ENCODE assay signal across 8 mouse cellular contexts in the genomic region with DNA sequence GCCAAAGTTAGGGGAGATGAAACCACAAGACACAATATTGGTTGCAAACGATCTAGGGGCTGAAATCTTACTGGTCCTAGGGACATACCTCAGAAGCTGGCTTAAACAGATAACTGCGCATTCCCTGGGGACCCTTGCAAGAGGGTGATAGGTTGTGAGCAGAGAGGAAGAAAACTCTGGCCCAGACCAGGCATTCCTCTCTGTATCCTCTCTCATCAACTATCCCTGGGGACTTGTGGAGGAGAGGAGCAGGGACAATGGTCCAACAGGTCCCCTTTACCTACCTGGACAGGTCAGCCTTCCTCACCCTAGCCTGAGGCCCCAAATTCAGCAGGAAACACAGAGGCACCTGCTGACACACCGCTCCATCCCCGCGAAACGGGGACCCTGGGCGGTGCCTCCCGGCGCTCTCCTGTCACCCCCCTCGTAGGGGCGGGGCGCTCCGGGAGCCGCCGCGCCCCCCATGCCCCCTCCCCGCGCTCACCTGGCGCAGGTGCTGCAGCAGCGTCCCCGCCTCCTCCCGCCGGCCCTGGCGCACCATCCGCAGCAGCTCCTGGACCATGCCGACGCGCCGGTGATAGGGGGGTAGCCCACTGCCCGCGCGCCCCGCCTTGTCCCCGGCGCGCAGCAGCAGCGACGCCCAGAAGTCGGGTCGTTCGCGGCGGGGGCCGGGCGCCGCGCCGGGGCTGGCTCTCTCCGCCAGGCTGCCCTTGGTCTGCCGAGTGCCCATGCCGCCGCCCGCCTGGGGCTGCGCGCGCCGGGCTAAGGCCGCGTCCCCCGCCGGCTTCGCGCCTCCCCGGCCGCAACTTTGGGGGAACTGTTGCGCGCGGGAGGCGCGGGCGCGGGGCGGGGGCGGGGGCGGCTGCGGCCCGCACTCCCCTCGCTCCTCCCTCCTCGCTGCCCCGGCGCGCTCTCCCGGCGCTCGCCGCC. TPM values are rescaled to one million over a fixed set of nuclear protein-coding genes. Genes with fewer than 3 reads are reported as not detected.
DNase-seq lines count a peak whose midpoint lies in the region; ATAC-seq and TF ChIP-seq lines count a peak whose summit lies in the region.

TSS of gene Lrrc75a (minus strand) at position 863 of the 930 bp plus-strand sequence.

- no peak for TF ChIP-seq CTCF in left cerebral cortex, adult 2 months (IDR thresholded peaks at IDR 0.05)

- peak within 1 kb of the TSS; percentile 73 for H3K9ac ChIP-seq in intestine, embryonic 15.5 days
- peak within 1 kb of the TSS; percentile 78 for H3K9ac ChIP-seq in liver, embryonic 11.5 days (ENCODE audit: low read depth, low read length)
- H3K9ac ChIP-seq in neural tube, embryonic 13.5 days: peak within 1 kb of the TSS; percentile 87

- H3K9me3 ChIP-seq in forebrain, embryonic 10.5 days: no peaks in the 10 kb centered on the region
- no peaks in the 10 kb centered on the region for H3K9me3 ChIP-seq in intestine, embryonic 15.5 days
- no peaks in the 10 kb centered on the region for H3K9me3 ChIP-seq in liver, embryonic 11.5 days (ENCODE audit: control insufficient read depth, low read length)
- no peaks in the 10 kb centered on the region for H3K9me3 ChIP-seq in neural tube, embryonic 13.5 days

- peak within 1 kb of the TSS; percentile 93 for H3K4me2 ChIP-seq in intestine, embryonic 15.5 days (replicated peaks)
- H3K4me2 ChIP-seq in liver, embryonic 11.5 days: peak within 1 kb of the TSS; percentile 100
- peak within 1 kb of the TSS; percentile 97 for H3K4me2 ChIP-seq in neural tube, embryonic 13.5 days

- intact Hi-C loops in left cerebral cortex, adult 2 months (cut with DNase I): loop anchor here (1.0 to 2.0 kb wide), 2 partner anchors 21 to 35 kb away; no protein-coding TSS in a partner anchor

- H3K4me3 ChIP-seq in left cerebral cortex, adult 2 months: peak within 1 kb of the TSS; percentile 75
- H3K4me3 ChIP-seq in forebrain, embryonic 10.5 days: peak within 1 kb of the TSS; percentile 86
- H3K4me3 ChIP-seq in intestine, embryonic 15.5 days (replicated peaks): peak within 1 kb of the TSS; percentile 78
- peak within 1 kb of the TSS; percentile 81 for H3K4me3 ChIP-seq in liver, embryonic 11.5 days (ENCODE audit: low read depth, low read length)
- peak within 1 kb of the TSS; percentile 73 for H3K4me3 ChIP-seq in neural tube, embryonic 13.5 days

- DNase-seq in left cerebral cortex, adult 2 months (ENCODE audit: extremely low spot score in 1 of 2, low spot score in 2 of 2): peak in 1 of 2 experiments; percentile 45
- no peak for DNase-seq in left cerebral cortex, adult 9 months (ENCODE audit: low spot score in 2 of 2)
- DNase-seq in adrenal gland, postnatal 25 days: peak; percentile 43
- peak; percentile 35 for DNase-seq in forebrain, embryonic 10.5 days (ENCODE audit: extremely low spot score, low spot score)
- peak; percentile 67 for DNase-seq in liver, embryonic 11.5 days (ENCODE audit: low spot score)
- no peak for DNase-seq in Muller cell, postnatal 12 days (ENCODE audit: inconsistent ontology term)

- peaks cover 45% of the 10 kb centered on the region for H3K36me3 ChIP-seq in forebrain, embryonic 10.5 days (replicated peaks)
- 0 out of 2 replicates have a peak, but pooled peaks cover 3% of the 10 kb centered on the region for H3K36me3 ChIP-seq in intestine, embryonic 15.5 days
- H3K36me3 ChIP-seq in liver, embryonic 11.5 days (ENCODE audit: control insufficient read depth, insufficient read depth, low read length): no peaks in the 10 kb centered on the region; the same call in 1 of the 2 replicates
- H3K36me3 ChIP-seq in neural tube, embryonic 13.5 days: no peaks in the 10 kb centered on the region

- peak; percentile 62 for ATAC-seq in intestine, embryonic 15.5 days
- ATAC-seq in liver, embryonic 11.5 days (replicated peaks; ENCODE audit: low FRiP score): peak; percentile 50
- ATAC-seq in neural tube, embryonic 13.5 days (ENCODE audit: low read depth): peak; percentile 62

- WGBS in forebrain, embryonic 10.5 days: 1% methylated on average over 80 of the region's 86 CpGs
- WGBS in intestine, embryonic 15.5 days: under 1% methylated on average over 70 of the region's 86 CpGs
- WGBS in liver, embryonic 11.5 days: under 1% methylated on average over 74 of the region's 86 CpGs
- under 1% methylated on average over 64 of the region's 86 CpGs for WGBS in neural tube, embryonic 13.5 days

- H3K27me3 ChIP-seq in forebrain, embryonic 10.5 days (ENCODE audit: poor library complexity, severe bottlenecking): no peaks in the 10 kb centered on the region
- no peaks in the 10 kb centered on the region for H3K27me3 ChIP-seq in intestine, embryonic 15.5 days (replicated peaks)
- no peaks in the 10 kb centered on the region for H3K27me3 ChIP-seq in liver, embryonic 11.5 days (replicated peaks; ENCODE audit: control insufficient read depth, insufficient read depth, low read length)
- no peaks in the 10 kb centered on the region for H3K27me3 ChIP-seq in neural tube, embryonic 13.5 days

- peak within 1 kb of the TSS; percentile 80 for H3K27ac ChIP-seq in left cerebral cortex, adult 2 months
- H3K27ac ChIP-seq in forebrain, embryonic 10.5 days: peak within 1 kb of the TSS; percentile 94
- H3K27ac ChIP-seq in intestine, embryonic 15.5 days: peak within 1 kb of the TSS; percentile 91
- peak within 1 kb of the TSS; percentile 76 for H3K27ac ChIP-seq in liver, embryonic 11.5 days (ENCODE audit: low read depth, low read length)
- H3K27ac ChIP-seq in neural tube, embryonic 13.5 days (replicated peaks): peak within 1 kb of the TSS; percentile 74

- H3K4me1 ChIP-seq in forebrain, embryonic 10.5 days: peaks cover 64% of the 10 kb centered on the region
- peaks cover 43% of the 10 kb centered on the region for H3K4me1 ChIP-seq in intestine, embryonic 15.5 days (replicated peaks)
- peaks cover 46% of the 10 kb centered on the region for H3K4me1 ChIP-seq in liver, embryonic 11.5 days (replicated peaks; ENCODE audit: control insufficient read depth, insufficient read depth, low read length)
- peaks cover 59% of the 10 kb centered on the region for H3K4me1 ChIP-seq in neural tube, embryonic 13.5 days (replicated peaks)

RNA-seq across cellular contexts. Expression of gene Lrrc75a, which starts in this region (rescaled TPM):
- total RNA-seq in left cerebral cortex, adult 2 months (2021): 10 to 100 TPM; 20.0 to 24.9 TPM
- total RNA-seq in adrenal gland, postnatal 25 days (2021): 37.2 and 44.9 TPM in 2 replicates
- polyA plus RNA-seq in forebrain, embryonic 10.5 days (2016; fragmentation: Nextera tagmentation; extraction: Ambion mirVana): 9.1 and 10.0 TPM in 2 replicates
- 17.3 and 20.9 TPM in 2 replicates for polyA plus RNA-seq in intestine, embryonic 15.5 days (2015; fragmentation: Nextera tagmentation; extraction: Ambion mirVana)
- 6.7 and 8.1 TPM in 2 replicates for polyA plus RNA-seq in liver, embryonic 11.5 days (2014; fragmentation: Nextera tagmentation; extraction: Ambion mirVana)
- 8.5 and 8.9 TPM in 2 replicates for polyA plus RNA-seq in neural tube, embryonic 13.5 days (2015; fragmentation: Nextera tagmentation; extraction: Ambion mirVana)

Comparison
In these comparisons a context has a peak if more than half of its experiments do, and no peak if none do; other contexts are left out.
1. DNase-seq: peak in adrenal gland, postnatal 25 days (single experiment), forebrain, embryonic 10.5 days (single experiment) and liver, embryonic 11.5 days (single experiment); none in left cerebral cortex, adult 9 months (0 of 2) and Muller cell, postnatal 12 days (single experiment).
2. Peak in every context shown above with its lines, with median percentiles within 50 percentile points of each other: H3K27ac ChIP-seq, H3K4me3 ChIP-seq, ATAC-seq, H3K4me2 ChIP-seq and H3K9ac ChIP-seq.